Mouse (Mus musculus): ENCODE measurements around the gene Lsm2. TPM values are rescaled to one million over a fixed set of nuclear protein-coding genes. Genes with fewer than 3 reads are reported as not detected.
A peak's percentile ranks its signal among the peaks of the same experiment; 100 is the strongest.
"Not testable (repeated sequence)": the region's sequence is repeated elsewhere in the genome, so short reads cannot be mapped to it uniquely, and the experiment has no call there.

The Lsm2 gene
- polyA plus RNA-seq, 1 experiment from 2014 or later, result 109 TPM

DNA sequence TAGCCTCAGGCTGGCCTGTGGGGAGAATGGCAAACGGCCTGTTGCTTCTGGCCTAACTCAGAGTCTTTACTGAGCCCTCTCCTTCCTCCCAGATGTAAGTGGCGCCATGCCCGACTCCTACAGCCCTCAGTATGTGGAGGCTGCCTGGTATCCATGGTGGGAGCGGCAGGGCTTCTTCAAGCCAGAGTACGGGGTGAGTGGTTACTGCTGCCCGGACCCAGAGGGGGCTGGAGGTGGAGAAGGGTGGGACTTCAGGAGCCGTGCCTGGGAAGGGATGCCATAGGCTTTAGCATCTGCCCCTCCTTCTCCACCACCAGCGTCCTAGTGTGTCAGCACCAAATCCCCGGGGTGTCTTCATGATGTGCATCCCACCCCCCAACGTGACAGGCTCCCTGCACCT, 23.5 kb downstream of the Lsm2 start:
- peaks cover 23% of the 10 kb centered on the region for H3K4me1 ChIP-seq (replicated peaks)
- peaks cover 36% of the 10 kb centered on the region for H3K36me3 ChIP-seq
- 95% methylated on average over 10 of the region's 10 CpGs for WGBS
- no peak overlapping the region for H3K27ac ChIP-seq (replicated peaks)
- H3K4me3 ChIP-seq, result no peak overlapping the region
- H3K27me3 ChIP-seq, result no peaks in the 10 kb centered on the region
- no peak for ATAC-seq (ENCODE audit: low FRiP score, low read depth)
- H3K9me3 ChIP-seq, result no peaks in the 10 kb centered on the region
- H3K9ac ChIP-seq, result no peak overlapping the region
- no peak overlapping the region for H3K4me2 ChIP-seq

DNA sequence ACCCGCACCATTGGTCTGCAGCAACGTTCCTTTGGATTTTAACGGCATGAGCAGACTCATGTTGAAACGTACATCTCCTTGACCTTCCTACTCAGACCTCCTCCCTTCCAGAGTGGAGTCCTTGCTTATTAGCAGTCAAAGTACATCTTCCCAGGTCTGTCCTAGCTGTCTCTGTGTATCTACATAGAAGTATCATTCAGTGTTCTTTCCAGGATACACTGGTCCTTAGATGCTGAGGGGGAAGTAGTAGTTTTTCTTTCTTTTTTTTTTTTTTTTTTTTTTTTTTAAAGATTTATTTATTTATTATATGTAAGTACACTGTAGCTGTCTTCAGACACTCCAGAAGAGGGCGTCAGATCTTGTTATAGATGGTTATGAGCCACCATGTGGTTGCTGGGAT, 24.2 kb downstream of the Lsm2 start:
- H3K36me3 ChIP-seq, result peaks cover 43% of the 10 kb centered on the region
- not testable (repeated sequence) for H3K4me2 ChIP-seq; H3K4me3 ChIP-seq; H3K27ac ChIP-seq (replicated peaks); H3K9me3 ChIP-seq; H3K27me3 ChIP-seq; ATAC-seq (ENCODE audit: low FRiP score, low read depth); H3K9ac ChIP-seq
- H3K4me1 ChIP-seq (replicated peaks), result peaks cover 23% of the 10 kb centered on the region
- WGBS, result 95% methylated on average over 4 of the region's 5 CpGs

DNA sequence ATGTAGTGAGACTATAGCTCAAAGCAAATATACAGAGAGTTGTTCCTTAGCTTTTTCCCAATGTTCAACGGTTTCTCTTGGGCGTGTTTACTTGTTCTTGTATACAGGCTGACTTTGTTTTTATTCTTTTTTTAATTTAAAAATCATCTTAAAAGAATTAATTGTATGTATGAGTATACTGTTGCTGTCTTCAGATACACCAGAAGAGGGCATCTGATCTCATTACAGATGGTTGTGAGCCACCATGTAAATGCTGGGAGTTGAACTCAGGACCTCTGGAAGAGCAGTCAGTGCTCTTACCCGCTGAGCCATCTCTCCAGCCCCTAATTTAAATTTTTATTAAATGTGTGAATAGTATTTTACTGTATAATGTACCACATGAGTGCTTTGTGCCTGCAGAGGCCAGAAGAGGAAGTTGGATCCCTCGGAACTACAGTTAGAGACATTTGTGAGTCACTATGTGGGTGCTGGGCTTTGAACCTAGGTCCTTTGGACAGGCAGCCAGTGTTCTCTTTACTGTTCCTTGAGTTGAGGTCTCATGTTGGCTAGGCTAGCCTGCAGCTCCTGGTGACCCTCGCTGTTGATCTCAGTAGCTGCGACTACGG, 25.8 kb downstream of the Lsm2 start:
- 96% methylated on average over 7 of the region's 7 CpGs for WGBS
- Histone ChIP-seq H3K9ac (no peak overlapping the region), H3K27me3 (no peaks in the 10 kb centered on the region), H3K36me3 (peaks cover 59% of the 10 kb centered on the region), H3K9me3 (no peaks in the 10 kb centered on the region), H3K4me1 (replicated peaks) (peaks cover 12% of the 10 kb centered on the region), H3K27ac (replicated peaks) (no peak overlapping the region), H3K4me3 (no peak overlapping the region), H3K4me2 (no peak overlapping the region)
- no peak for ATAC-seq (ENCODE audit: low FRiP score, low read depth)

DNA sequence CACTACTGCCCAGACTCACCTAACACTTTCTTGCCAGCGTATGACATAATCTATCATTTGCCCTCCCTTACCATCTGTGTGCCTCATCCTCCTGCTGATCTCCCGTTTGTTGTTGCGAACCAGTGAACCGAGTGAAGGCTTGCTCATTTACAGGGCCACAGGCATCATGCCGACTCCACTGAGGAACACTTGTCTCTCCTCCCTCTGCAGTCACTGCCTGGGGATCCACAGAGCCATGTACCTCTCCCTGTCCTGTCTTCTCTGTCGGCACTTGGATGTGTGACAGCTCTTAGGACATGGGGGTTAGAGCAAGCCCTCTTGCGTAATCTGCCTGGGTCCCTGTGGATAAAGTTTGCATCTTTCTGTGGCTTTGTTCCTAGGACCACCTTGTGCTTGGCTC, 27.9 kb downstream of the Lsm2 start:
- Histone ChIP-seq H3K4me3 (no peak overlapping the region), H3K4me1 (replicated peaks) (no peaks in the 10 kb centered on the region), H3K27ac (replicated peaks) (no peak overlapping the region), H3K9ac (no peak overlapping the region), H3K4me2 (no peak overlapping the region), H3K36me3 (peaks cover 80% of the 10 kb centered on the region), H3K27me3 (no peaks in the 10 kb centered on the region), H3K9me3 (no peaks in the 10 kb centered on the region)
- 76% methylated on average over 7 of the region's 7 CpGs for WGBS
- no peak for ATAC-seq (ENCODE audit: low FRiP score, low read depth)

DNA sequence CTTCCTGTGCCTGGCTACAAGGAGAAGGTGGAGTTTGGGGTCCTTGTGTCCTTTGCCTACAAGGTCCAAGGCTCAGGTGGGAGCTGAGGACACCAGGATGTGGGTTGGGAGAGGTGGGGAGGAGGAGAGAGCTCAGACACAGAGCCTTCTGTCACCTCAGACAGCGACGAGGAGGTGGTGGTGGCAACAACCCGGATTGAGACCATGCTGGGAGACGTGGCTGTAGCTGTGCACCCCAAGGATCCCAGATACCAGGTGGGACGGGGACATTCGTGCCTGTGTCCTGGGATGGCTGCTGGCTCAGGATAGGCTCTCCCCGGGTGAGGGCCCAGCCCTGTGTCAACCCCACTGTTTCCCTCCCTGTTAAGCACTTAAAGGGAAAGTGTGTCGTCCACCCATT, 29.8 kb downstream of the Lsm2 start:
- H3K4me2 ChIP-seq, result no peak overlapping the region
- no peak overlapping the region for H3K9ac ChIP-seq
- no peaks in the 10 kb centered on the region for H3K27me3 ChIP-seq
- 0 out of 2 replicates have a peak, but pooled peaks cover 3% of the 10 kb centered on the region for H3K4me1 ChIP-seq (replicated peaks)
- no peak for ATAC-seq (ENCODE audit: low FRiP score, low read depth)
- no peaks in the 10 kb centered on the region for H3K9me3 ChIP-seq
- H3K27ac ChIP-seq (replicated peaks), result no peak overlapping the region
- 92% methylated on average over 8 of the region's 8 CpGs for WGBS
- peaks cover 77% of the 10 kb centered on the region for H3K36me3 ChIP-seq
- no peak overlapping the region for H3K4me3 ChIP-seq

DNA sequence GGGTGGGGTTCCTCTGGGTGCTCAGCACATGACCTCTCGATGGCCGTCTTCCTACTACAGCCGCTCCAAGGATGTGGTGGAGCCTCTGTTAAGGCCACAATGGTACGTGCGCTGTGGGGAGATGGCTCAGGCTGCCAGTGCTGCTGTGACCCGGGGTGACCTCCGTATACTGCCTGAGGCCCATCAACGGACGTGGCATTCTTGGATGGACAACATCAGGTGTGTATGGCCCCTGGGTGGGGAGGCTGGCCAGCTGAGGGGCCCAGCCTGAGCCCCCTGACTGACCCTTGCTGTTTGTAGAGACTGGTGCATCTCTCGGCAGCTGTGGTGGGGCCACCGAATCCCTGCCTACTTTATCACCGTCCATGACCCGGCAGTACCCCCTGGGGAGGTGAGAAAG, 30.8 kb downstream of the Lsm2 start:
- Histone ChIP-seq H3K4me3 (no peak overlapping the region), H3K27me3 (no peaks in the 10 kb centered on the region), H3K4me2 (no peak overlapping the region), H3K9ac (no peak overlapping the region), H3K36me3 (peaks cover 71% of the 10 kb centered on the region), H3K27ac (replicated peaks) (no peak overlapping the region), H3K4me1 (replicated peaks) (0 out of 2 replicates have a peak, but pooled peaks cover 3% of the 10 kb centered on the region), H3K9me3 (no peaks in the 10 kb centered on the region)
- ATAC-seq (ENCODE audit: low FRiP score, low read depth), result no peak
- WGBS, result 84% methylated on average over 13 of the region's 13 CpGs

DNA sequence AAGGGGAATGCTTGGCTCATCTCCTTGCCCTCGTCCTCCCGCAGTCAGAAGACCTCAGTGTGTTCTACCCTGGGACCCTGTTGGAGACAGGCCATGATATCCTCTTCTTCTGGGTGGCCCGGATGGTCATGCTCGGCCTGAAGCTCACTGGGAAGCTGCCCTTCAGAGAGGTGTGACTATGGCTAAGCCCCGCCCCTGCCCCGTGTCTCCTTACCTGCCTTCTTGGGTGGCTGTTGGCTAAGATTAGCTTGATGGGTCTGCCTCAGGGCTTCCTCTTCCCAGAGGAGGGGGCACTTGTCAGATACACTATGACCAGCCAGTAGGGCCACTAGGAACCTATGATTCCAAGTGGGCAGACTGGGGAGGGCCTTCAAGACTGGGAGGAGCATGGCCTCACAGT, 31.6 kb downstream of the Lsm2 start:
- no peak for ATAC-seq (ENCODE audit: low FRiP score, low read depth)
- Histone ChIP-seq H3K4me3 (no peak overlapping the region), H3K4me1 (replicated peaks) (0 out of 2 replicates have a peak, but pooled peaks cover 3% of the 10 kb centered on the region), H3K9ac (no peak overlapping the region), H3K27me3 (no peaks in the 10 kb centered on the region), H3K27ac (replicated peaks) (no peak overlapping the region), H3K4me2 (no peak overlapping the region), H3K9me3 (no peaks in the 10 kb centered on the region), H3K36me3 (peaks cover 66% of the 10 kb centered on the region)
- WGBS, result 83% methylated on average over 6 of the region's 6 CpGs

DNA sequence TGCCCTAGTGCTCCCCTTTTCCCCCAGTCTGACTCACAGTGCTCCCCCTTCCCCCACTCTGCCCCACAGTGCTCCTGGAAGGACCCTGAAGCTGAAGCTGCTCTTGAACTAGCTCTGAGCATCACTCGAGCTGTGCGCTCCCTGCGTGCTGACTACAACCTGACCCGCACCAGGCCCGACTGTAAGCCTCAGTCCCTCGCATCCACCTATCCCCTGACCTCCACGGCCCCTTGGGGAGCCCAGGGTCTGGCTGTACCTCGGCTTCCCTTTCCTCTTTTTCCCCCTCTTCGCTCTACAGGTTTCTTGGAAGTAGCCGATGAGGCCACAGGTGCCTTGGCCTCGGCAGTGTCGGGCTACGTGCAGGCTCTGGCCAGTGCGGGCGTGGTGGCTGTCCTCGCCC, 33.6 kb downstream of the Lsm2 start:
- H3K27ac ChIP-seq (replicated peaks), result no peak overlapping the region
- no peak overlapping the region for H3K4me3 ChIP-seq
- ATAC-seq (ENCODE audit: low FRiP score, low read depth), result no peak
- 0 out of 2 replicates have a peak, but pooled peaks cover 3% of the 10 kb centered on the region for H3K4me1 ChIP-seq (replicated peaks)
- H3K4me2 ChIP-seq, result no peak overlapping the region
- H3K9me3 ChIP-seq, result no peaks in the 10 kb centered on the region
- no peak overlapping the region for H3K9ac ChIP-seq
- H3K36me3 ChIP-seq, result peaks cover 54% of the 10 kb centered on the region
- WGBS, result 93% methylated on average over 16 of the region's 16 CpGs
- no peaks in the 10 kb centered on the region for H3K27me3 ChIP-seq

DNA sequence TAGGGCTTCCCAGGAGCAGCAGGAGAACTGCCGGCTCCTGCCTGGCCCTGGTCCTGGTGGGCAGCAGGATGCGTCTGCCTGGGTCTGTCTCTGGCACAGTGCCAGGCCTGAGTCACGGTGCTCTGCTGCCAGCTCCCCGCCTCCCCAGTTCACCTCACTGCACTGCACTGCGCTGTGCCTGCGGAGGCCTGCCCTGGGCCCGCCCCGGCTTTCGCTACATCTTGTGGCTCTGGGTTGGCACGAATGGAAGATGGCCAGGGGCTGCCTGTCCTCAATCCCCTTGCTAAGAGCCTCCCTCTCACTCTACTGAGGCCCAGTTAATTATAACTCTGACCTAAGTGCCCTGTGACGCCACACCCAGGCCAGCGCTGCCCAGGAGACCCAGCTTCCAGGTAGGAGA, 34.7 kb downstream of the Lsm2 start, which contains the start of gene Vwa7:
TSS of gene Vwa7 (plus strand) at position 204 of the 400 bp plus-strand sequence.
- peaks cover 43% of the 10 kb centered on the region for H3K36me3 ChIP-seq
- 61% methylated on average over 12 of the region's 12 CpGs for WGBS

DNA sequence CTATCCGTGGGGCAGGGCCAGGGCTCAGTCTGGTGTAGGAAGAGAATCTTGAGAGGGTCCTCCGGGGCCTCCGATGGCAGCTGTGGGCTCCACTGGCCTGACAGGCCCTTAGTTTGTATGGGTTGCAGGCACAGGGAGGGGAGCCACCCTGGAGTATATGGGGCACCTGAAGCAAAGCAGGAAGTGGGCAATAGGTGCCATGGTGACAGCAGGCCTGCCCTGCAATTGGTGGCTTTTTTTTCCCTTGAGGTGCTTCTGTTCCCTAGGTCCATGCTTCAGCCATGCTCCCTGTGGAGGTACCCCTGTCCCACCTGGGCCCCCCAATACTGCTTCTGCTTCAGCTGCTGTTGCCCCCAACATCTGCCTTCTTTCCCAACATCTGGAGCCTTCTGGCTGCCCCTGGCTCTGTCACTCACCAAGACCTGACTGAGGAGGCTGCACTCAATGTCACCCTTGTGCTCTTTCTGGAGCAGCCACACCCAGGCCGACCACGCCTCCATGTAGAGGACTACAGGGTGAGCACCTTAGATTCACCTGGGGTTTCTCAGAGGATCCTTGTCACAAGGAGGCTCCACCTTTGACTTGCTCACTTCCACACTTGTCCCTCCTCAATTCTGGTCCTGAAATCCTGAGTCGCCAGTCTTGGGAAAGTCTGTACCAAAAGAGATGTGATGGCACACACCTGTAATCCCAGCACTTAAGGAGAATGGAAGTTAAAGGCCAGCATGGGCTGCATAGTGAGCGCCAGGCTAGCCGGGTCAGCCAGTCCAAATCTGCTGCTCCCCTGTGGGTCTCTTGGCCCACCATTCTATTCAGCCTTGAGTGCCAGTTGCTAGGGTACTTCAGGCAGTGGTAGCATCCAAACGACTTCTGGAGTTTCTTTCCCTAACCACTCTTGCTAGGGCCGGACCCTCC, 35.4 kb downstream of the Lsm2 start:
- Histone ChIP-seq H3K4me2 (no peak overlapping the region), H3K4me1 (replicated peaks) (peaks cover 7% of the 10 kb centered on the region), H3K36me3 (peaks cover 37% of the 10 kb centered on the region), H3K9me3 (no peaks in the 10 kb centered on the region), H3K27me3 (no peaks in the 10 kb centered on the region), H3K9ac (no peak overlapping the region), H3K4me3 (no peak overlapping the region), H3K27ac (replicated peaks) (no peak overlapping the region)
- 76% methylated on average over 10 of the region's 10 CpGs for WGBS
- no peak for ATAC-seq (ENCODE audit: low FRiP score, low read depth)

More for the DNA sequence above, 34.7 kb downstream of the Lsm2 start, which contains the start of gene Vwa7:
- Histone ChIP-seq H3K9ac (no peak within 1 kb of the TSS), H3K9me3 (no peaks in the 10 kb centered on the region), H3K4me3 (no peak within 1 kb of the TSS), H3K4me1 (replicated peaks) (peaks cover 5% of the 10 kb centered on the region), H3K27ac (replicated peaks) (no peak within 1 kb of the TSS), H3K4me2 (no peak within 1 kb of the TSS), H3K27me3 (no peaks in the 10 kb centered on the region)
- ATAC-seq (ENCODE audit: low FRiP score, low read depth), result peak; percentile 52

DNA sequence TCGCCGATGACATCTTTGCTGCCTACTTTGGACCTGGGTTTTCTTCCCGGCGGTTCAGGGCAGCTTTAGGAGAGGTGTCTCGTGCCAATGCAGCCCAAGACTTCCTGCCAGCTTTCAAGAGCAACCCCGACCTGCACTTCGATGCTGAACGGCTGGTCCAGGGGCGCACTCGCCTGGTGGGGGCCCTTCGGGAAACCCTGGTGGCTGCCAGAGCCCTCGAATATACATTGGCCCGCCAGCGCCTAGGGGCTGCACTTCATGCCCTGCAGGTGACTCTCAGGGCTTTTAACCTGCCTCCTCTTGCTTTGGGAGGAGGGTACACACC, 36.0 kb downstream of the Lsm2 start:
- H3K4me2 ChIP-seq, result no peak overlapping the region
- no peak overlapping the region for H3K4me3 ChIP-seq
- no peak for ATAC-seq (ENCODE audit: low FRiP score, low read depth)
- H3K27me3 ChIP-seq, result no peaks in the 10 kb centered on the region
- H3K27ac ChIP-seq (replicated peaks), result no peak overlapping the region
- no peak overlapping the region for H3K9ac ChIP-seq
- 72% methylated on average over 14 of the region's 14 CpGs for WGBS
- H3K9me3 ChIP-seq, result no peaks in the 10 kb centered on the region
- H3K4me1 ChIP-seq (replicated peaks), result peaks cover 7% of the 10 kb centered on the region
- peaks cover 30% of the 10 kb centered on the region for H3K36me3 ChIP-seq

DNA sequence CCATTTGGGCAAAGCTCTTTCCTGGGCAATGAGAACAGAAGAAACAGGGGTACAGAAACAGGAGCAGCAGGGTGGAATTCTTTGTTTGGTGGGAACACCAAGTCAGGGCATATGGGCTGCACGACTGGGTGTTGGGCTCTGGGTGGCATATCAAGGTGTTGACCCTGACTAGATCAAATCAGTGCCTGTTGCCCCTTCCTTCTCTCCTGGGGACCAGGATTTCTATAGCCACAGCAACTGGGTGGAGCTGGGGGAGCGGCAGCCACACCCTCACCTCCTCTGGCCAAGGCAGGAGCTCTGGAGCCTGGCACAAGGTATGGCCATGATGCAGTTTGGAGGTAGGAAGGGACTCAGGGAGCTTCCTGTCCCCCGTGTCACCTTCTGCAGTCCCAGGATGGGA, 36.5 kb downstream of the Lsm2 start:
- Histone ChIP-seq H3K4me1 (replicated peaks) (peaks cover 7% of the 10 kb centered on the region), H3K4me2 (no peak overlapping the region), H3K27ac (replicated peaks) (no peak overlapping the region), H3K9me3 (no peaks in the 10 kb centered on the region), H3K9ac (no peak overlapping the region), H3K27me3 (no peaks in the 10 kb centered on the region), H3K4me3 (no peak overlapping the region), H3K36me3 (peaks cover 25% of the 10 kb centered on the region)
- 73% methylated on average over 3 of the region's 3 CpGs for WGBS
- no peak for ATAC-seq (ENCODE audit: low FRiP score, low read depth)
